Mouse (Mus musculus) testis, adult 2 months (tissue): Measurements from ENCODE around the gene Safb. TPM values are rescaled to one million over a fixed set of nuclear protein-coding genes. Genes with fewer than 3 reads are reported as not detected.

Experiments
- H3K27ac ChIP-seq: fragments of 200-500 bp; 2 replicates; pipeline ENCODE4 v1.5.1; 2012; ENCODE audit warnings: low read depth, low read length; ENCODE audit not compliant: control insufficient read depth, insufficient read depth
- H3K27me3 ChIP-seq: fragments of 200-500 bp; 2 replicates; pipeline ENCODE4 v1.6.1; 2012; ENCODE audit warnings: mild to moderate bottlenecking, low read length, moderate library complexity; ENCODE audit not compliant: control insufficient read depth, insufficient read depth
- H3K36me3 ChIP-seq: fragments of 200-500 bp; 2 replicates; pipeline ENCODE4 v1.6.1; 2012; ENCODE audit warnings: mild to moderate bottlenecking, low read length; ENCODE audit not compliant: control insufficient read depth, insufficient read depth
- H3K4me1 ChIP-seq: fragments of 200-500 bp; 2 replicates; pipeline ENCODE4 v1.6.1; 2012; ENCODE audit warnings: low read length; ENCODE audit not compliant: control insufficient read depth, insufficient read depth
- H3K4me3 ChIP-seq: fragments of 200-500 bp; 2 replicates; pipeline ENCODE4 v1.5.1; 2012; ENCODE audit warnings: low read depth, mild to moderate bottlenecking, low read length, moderate library complexity, mixed read lengths; ENCODE audit not compliant: control insufficient read depth
- CTCF ChIP-seq: fragments of 200-500 bp; IDR thresholded peaks from 2 replicates; pipeline ENCODE4 v1.5.1; 2012; ENCODE audit warnings: low read depth, mild to moderate bottlenecking, inconsistent platforms, low read length, moderate library complexity; ENCODE audit not compliant: control insufficient read depth, insufficient read depth, insufficient replicate concordance
- POLR2A ChIP-seq: fragments of 200-500 bp; IDR thresholded peaks from 2 replicates; pipeline ENCODE4 v1.6.1; 2012; ENCODE audit warnings: low read depth, mild to moderate bottlenecking, inconsistent platforms, low read length, moderate library complexity; ENCODE audit not compliant: control insufficient read depth
- polyA plus RNA-seq: library from polyadenylated mRNA; depleted of rRNA; stranded (reverse); fragments of >200 nt; gene quantifications from 2 replicates; pipeline ENCODE4 v1.2.3, GENCODE M21; 2012

The Safb gene
- polyA plus RNA-seq, 1 experiment, result 116 TPM

DNA sequence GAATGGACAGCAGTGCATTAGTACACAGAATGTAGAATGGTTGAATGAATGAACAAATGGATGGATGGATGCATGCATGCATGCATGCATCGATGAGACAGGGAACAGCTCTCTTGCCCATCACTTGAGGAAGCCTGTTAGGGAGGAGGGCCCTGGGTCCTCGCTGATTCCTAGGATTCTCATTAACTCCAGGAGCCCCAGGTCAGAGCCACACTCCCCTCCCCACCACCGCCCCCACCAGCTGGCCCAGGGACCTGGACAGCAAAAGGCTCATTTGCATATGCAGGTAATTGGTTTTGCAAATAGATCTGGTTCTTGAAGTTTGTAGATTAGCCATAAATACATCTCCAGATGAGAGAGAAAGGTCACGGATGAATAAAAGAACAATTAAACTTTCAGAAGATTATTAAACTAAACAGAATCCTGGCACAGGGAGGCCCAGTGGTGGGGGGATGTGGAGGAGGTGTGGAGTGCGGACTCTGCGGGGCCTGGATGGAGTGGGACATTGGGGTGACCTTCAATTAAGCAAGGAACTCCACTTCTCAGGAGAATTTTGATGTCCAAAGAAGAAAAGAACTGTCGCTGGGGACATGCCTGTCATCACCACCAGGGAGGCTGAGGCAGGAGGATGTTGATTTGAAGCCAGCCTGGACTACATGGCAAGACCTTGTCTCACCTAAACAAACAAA is 39.8 kb upstream of the Safb start:
- Histone ChIP-seq H3K4me3 (no peak overlapping the region), H3K36me3 (no peaks in the 10 kb centered on the region), H3K27me3 (no peaks in the 10 kb centered on the region), H3K4me1 (peaks cover 14% of the 10 kb centered on the region), H3K27ac (no peak overlapping the region)
- TF ChIP-seq CTCF (no peak), POLR2A (no peak)

DNA sequence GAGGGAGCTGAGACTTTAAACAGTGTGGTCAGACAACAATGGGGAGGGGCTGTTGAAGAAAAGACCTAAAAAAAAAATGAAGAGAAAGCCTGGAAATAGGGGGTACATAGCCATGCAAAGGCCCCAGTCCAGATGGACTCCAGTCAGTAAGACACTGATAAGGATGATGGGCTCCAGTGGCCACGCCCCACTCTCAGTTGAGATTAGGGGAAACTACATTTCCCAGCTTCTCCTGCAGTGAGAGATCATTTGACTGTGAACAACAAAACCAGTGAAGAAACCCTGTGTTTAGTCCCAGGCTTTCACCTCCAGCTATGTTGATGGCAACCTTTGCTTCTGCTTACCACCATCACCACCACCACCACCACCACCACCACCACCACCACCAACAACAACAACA is 38.7 kb upstream of the Safb start:
- peaks cover 4% of the 10 kb centered on the region for H3K4me1 ChIP-seq

DNA sequence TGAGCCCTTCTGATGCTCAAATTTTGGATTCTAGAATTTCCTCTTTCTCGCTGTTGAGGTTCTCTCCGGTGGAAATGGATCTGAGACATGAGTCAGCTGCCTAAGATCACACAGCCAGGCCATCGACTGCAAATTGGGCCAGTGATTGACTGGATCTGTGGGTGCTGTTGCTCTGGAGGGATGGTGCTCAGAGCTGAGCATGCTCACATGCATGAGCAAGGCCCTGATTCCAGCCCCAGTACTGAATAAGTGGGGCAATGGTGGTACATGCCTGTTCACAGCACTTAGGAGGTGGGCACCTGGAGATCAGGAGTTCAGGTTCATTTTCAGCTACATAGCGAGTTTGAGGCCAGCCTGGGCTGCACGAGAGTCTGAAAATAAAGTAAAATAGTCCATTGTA is 38.0 kb upstream of the Safb start:
- Histone ChIP-seq H3K36me3 (no peaks in the 10 kb centered on the region), H3K4me1 (peaks cover 4% of the 10 kb centered on the region), H3K4me3 (no peak overlapping the region), H3K27me3 (no peaks in the 10 kb centered on the region), H3K27ac (no peak overlapping the region)
- TF ChIP-seq POLR2A (no peak), CTCF (no peak)

More for the DNA sequence above, 38.7 kb upstream of the Safb start:
- H3K4me3 ChIP-seq, result no peak overlapping the region
- TF ChIP-seq CTCF (no peak), POLR2A (no peak)
- no peaks in the 10 kb centered on the region for H3K27me3 ChIP-seq
- no peaks in the 10 kb centered on the region for H3K36me3 ChIP-seq
- H3K27ac ChIP-seq, result no peak overlapping the region

DNA sequence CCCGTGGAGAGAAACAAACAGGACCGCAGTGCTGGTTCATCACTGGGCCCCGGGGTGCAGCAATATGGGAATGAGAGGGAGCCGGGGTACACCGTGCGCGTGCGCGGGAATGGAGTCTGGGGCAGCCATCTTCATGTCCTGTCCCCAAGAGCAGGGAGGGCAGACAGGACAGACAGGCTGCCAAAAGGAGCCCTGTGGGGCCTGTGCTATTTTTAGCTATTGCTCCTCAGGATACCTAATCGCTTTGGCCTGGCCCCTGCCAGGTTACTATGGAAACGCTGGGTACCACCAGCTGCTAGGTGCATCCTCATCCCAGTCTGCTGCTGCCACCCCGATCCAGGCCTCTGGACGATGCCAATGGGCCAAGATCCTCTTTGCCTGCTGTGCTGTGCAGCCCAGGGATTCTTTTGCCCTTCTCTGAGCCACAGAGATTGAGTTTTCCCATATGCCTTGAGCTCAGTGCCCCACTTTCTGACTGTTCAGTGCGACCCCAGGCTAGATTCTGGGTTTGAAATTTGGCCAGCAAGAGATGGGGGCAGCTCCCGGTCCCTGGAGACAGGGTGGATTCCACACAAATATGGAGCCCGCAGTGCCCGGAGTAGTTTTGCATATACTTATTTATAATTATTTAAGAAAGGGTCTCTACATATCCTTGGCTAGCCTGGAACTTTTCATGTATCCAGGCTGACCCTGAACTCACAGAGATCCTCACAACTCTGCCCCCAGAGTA is 37.3 kb upstream of the Safb start:
- TF ChIP-seq CTCF (no peak), POLR2A (no peak)
- Histone ChIP-seq H3K27me3 (no peaks in the 10 kb centered on the region), H3K27ac (no peak overlapping the region), H3K4me3 (no peak overlapping the region), H3K36me3 (no peaks in the 10 kb centered on the region), H3K4me1 (peaks cover 4% of the 10 kb centered on the region)

DNA sequence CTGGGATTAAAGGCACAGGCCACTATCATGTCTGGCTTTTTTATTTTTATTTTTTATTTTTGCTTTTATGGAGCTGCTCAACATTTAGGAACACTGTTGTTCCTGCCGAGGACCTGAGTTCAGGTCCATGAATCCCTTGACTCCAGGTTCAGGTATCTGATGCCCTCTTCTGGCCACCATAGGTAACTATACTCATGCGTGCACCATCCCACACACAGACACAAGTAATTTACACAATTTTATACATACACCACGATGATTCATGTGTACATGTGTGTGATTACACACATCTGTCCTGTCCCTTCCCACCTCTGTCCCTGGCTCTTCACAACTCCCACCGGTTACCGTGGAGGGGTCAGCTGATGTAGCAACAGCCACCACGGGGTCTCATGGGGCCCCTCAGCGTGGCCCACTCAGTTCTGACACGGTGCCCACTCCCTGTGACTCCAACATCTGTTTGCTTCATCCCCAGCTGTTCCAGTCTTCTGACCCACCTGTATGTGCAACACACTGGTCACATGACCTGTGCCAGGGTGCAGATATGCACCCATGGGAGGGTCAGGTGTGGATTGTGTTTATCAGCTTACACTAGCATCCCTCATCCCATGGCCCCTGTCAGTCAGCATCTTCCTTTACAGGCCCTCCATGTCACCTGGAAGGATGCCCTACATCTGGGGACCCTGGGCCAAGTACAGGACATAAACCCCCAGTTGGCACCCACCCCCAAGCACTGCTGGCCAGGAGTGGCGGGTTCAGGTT is 36.6 kb upstream of the Safb start:
- Histone ChIP-seq H3K27me3 (no peaks in the 10 kb centered on the region), H3K36me3 (no peaks in the 10 kb centered on the region), H3K4me3 (no peak overlapping the region), H3K27ac (no peak overlapping the region), H3K4me1 (peaks cover 4% of the 10 kb centered on the region)
- no peak for TF ChIP-seq CTCF
- TF ChIP-seq POLR2A, result no peak

DNA sequence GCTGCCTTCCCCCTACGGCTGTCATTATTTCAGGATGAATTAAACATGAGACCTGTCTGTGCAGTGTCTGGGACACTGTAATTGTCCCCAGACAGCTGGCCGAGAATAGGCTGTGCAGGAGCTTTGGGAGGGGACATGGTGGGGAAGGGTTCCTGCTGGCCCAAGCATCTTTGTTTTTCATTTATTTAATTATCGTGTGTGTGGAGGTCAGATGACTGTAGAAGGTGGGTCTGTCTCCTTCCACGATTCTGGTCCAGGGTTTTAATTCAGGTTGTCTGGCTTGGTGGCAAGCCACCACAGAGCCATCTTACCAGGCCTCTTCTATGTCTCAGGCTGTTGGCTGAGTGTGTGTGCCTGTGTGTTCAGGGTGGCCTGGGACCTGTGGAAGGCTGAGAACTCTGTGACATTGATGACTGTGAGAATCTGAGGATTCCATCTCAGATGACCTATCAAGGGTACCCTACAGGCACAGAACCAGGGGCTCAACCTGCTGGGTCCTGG is 36.0 kb upstream of the Safb start:
- H3K4me1 ChIP-seq, result peaks cover 4% of the 10 kb centered on the region
- no peak overlapping the region for H3K27ac ChIP-seq
- no peaks in the 10 kb centered on the region for H3K36me3 ChIP-seq
- TF ChIP-seq CTCF (no peak), POLR2A (no peak)
- no peak overlapping the region for H3K4me3 ChIP-seq
- no peaks in the 10 kb centered on the region for H3K27me3 ChIP-seq
